Mouse (Mus musculus): Measurements from ENCODE around the gene 4933406M09Rik. TPM values are rescaled to one million over a fixed set of nuclear protein-coding genes. Genes with fewer than 3 reads are reported as not detected.
A peak's percentile ranks its signal among the peaks of the same experiment; 100 is the strongest.

The 4933406M09Rik gene
- polyA plus RNA-seq, 1 experiment, result not detected

DNA sequence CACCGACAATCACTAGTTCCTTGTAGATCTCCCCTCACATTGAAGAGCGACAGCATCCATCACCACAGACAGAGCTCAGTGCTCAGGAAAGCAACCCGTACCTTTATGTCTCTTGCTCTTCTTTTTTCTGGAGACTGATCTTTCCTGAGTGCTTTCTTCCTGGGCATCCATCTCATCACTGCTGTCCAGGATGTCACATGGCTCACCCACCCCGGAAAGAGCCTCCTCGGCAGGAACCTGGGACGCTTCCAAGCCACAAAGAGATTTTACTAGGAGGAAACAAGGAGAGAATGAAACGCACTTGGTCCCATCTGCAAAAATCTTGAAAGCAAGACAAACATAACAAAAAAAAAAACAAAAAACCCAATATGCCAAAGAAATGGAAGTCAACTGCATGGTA lies 25.1 kb upstream of the 4933406M09Rik start:
- 47% methylated on average over 7 of the region's 7 CpGs for WGBS
- Histone ChIP-seq H3K4me3 (ENCODE audit: low read depth, low read length) (peak overlapping the region; percentile 83), H3K27ac (ENCODE audit: insufficient read depth, low read depth, low read length) (peak overlapping the region; percentile 95), H3K27me3 (ENCODE audit: control insufficient read depth, insufficient read depth, low read length) (no peaks in the 10 kb centered on the region), H3K36me3 (ENCODE audit: control insufficient read depth, insufficient read depth, low read length) (peaks cover 18% of the 10 kb centered on the region), H3K4me1 (ENCODE audit: control insufficient read depth, insufficient read depth, insufficient read length, low read length) (peaks cover 7% of the 10 kb centered on the region; the same call in 1 of the 2 replicates)
- TF ChIP-seq CTCF (IDR thresholded peaks at IDR 0.05; ENCODE audit: extremely low read depth, insufficient read length, insufficient replicate concordance, low read depth, low read length), result no peak
- TF ChIP-seq POLR2A (IDR thresholded peaks at IDR 0.05; ENCODE audit: low read depth, low read length), result no peak

DNA sequence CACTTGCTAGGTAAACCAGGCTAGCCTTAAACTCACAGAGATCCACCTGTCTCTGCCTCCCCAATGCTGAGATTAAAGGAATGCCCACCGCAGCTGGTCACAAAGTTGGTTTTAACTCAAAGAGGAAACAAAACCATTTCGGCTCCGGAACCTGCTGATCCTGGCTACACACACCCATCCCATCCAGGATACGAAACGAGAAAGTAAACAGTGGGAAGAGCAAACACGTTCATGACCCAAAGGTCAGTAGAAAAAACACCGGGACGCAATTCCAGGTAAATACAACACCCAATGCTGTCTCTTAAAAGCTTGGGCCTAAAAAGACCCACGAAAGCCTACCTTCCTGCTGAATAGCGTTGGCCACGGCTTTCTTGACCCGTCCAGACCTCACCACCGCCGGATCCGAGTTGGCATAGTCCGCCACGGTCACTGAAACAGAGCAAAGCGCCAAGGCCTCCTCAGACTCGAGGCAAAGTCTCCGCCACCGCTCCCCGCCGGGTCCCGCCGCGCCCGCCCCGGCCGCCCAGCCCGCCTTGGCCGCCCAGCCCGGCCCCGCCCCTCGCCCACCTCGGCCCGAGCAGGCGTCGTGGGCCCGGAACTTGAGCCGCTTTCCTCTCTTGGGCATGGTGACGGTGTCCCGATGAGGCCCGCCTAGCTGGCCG lies 24.4 kb upstream of the 4933406M09Rik start:
- 1% methylated on average over 41 of the region's 44 CpGs for WGBS
- Histone ChIP-seq H3K36me3 (ENCODE audit: control insufficient read depth, insufficient read depth, low read length) (peaks cover 12% of the 10 kb centered on the region), H3K27ac (ENCODE audit: insufficient read depth, low read depth, low read length) (peak overlapping the region; percentile 95), H3K27me3 (ENCODE audit: control insufficient read depth, insufficient read depth, low read length) (no peaks in the 10 kb centered on the region), H3K4me3 (ENCODE audit: low read depth, low read length) (peak overlapping the region; percentile 83), H3K4me1 (ENCODE audit: control insufficient read depth, insufficient read depth, insufficient read length, low read length) (peaks cover 7% of the 10 kb centered on the region; the same call in 1 of the 2 replicates)
- TF ChIP-seq POLR2A (IDR thresholded peaks at IDR 0.05; ENCODE audit: low read depth, low read length) (no peak), CTCF (IDR thresholded peaks at IDR 0.05; ENCODE audit: extremely low read depth, insufficient read length, insufficient replicate concordance, low read depth, low read length) (no peak)

DNA sequence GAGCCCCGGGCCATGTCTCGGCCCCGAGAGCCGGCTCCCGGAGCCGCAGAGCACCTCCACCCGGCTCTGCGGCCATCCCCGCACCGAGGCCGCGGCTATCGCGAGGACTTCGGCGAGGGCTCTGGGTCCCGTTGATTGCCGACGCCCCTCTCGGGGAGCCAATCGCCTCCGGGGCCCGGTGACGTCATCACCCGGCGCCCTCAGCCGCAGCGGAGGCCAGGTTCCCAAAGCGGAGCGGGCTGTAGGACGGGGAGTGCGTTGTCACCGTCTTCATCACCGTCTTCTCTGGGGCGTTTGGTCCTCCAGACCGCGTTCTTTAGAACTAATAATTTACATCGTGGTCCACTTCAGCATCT lies 23.9 kb upstream of the 4933406M09Rik start, which contains the start of gene Tmem183a:
Tmem183a (minus strand) TSS at position 123 of the 356 bp plus-strand sequence.
- Histone ChIP-seq H3K36me3 (ENCODE audit: control insufficient read depth, insufficient read depth, low read length) (peaks cover 11% of the 10 kb centered on the region), H3K4me1 (ENCODE audit: control insufficient read depth, insufficient read depth, insufficient read length, low read length) (peaks cover 7% of the 10 kb centered on the region; the same call in 1 of the 2 replicates), H3K27me3 (ENCODE audit: control insufficient read depth, insufficient read depth, low read length) (no peaks in the 10 kb centered on the region), H3K27ac (ENCODE audit: insufficient read depth, low read depth, low read length) (peak within 1 kb of the TSS; percentile 95), H3K4me3 (ENCODE audit: low read depth, low read length) (peak within 1 kb of the TSS; percentile 83)
- under 1% methylated on average over 38 of the region's 38 CpGs for WGBS
- TF ChIP-seq POLR2A (IDR thresholded peaks at IDR 0.05; ENCODE audit: low read depth, low read length) (peak; percentile 95), CTCF (IDR thresholded peaks at IDR 0.05; ENCODE audit: extremely low read depth, insufficient read length, insufficient replicate concordance, low read depth, low read length) (no peak)

DNA sequence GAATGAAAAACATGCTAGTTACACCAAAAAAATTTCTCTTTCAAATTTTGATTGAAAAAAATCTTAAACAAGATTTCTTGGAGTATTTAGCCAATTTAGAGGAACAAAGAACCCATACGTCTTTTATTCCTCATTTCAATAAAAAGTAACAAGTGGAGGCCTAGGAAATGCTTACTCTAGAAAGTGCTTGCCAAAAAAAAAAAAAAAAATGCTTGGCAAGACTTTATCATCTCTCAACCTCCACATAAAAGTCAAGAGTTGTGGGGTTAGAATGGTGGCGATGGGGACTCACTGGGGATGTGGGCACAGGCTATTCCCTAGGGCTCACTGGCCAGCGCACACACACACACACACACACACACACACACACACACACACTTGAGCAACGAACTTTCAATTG lies 22.5 kb upstream of the 4933406M09Rik start:
- H3K4me1 ChIP-seq (ENCODE audit: control insufficient read depth, insufficient read depth, insufficient read length, low read length), result peaks cover 7% of the 10 kb centered on the region; the same call in 1 of the 2 replicates
- no peak for TF ChIP-seq POLR2A (IDR thresholded peaks at IDR 0.05; ENCODE audit: low read depth, low read length)
- no peak for TF ChIP-seq CTCF (IDR thresholded peaks at IDR 0.05; ENCODE audit: extremely low read depth, insufficient read length, insufficient replicate concordance, low read depth, low read length)
- no peak overlapping the region for H3K27ac ChIP-seq (ENCODE audit: insufficient read depth, low read depth, low read length)
- H3K4me3 ChIP-seq (ENCODE audit: low read depth, low read length), result no peak overlapping the region
- peaks cover 9% of the 10 kb centered on the region; the same call in 1 of the 2 replicates for H3K36me3 ChIP-seq (ENCODE audit: control insufficient read depth, insufficient read depth, low read length)
- WGBS, result 77% methylated on average over 4 of the region's 4 CpGs
- no peaks in the 10 kb centered on the region for H3K27me3 ChIP-seq (ENCODE audit: control insufficient read depth, insufficient read depth, low read length)

DNA sequence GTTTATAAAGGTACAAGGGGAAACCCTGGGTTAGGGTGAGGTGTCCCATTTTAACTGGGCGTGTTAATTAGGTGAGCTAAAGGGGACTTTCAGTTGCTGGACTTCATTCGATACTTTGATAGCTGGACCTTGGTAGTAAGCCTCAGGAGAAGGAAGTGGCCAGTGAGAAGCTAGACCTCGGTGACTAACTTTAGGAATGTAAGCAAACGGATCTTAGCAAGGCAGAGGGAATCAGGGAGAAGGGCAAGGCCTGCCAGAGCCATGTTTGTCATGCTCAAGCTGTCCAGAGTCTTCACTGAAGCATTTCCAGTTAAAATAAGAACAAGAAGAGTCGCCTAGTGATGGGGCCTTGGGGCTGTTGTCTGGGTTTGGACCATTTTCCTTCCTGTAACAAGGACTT lies 20.2 kb upstream of the 4933406M09Rik start:
- Histone ChIP-seq H3K4me3 (ENCODE audit: low read depth, low read length) (no peak overlapping the region), H3K36me3 (ENCODE audit: control insufficient read depth, insufficient read depth, low read length) (peaks cover 2% of the 10 kb centered on the region; the same call in 1 of the 2 replicates), H3K27me3 (ENCODE audit: control insufficient read depth, insufficient read depth, low read length) (no peaks in the 10 kb centered on the region), H3K4me1 (ENCODE audit: control insufficient read depth, insufficient read depth, insufficient read length, low read length) (0 out of 2 replicates have a peak, but pooled peaks cover 2% of the 10 kb centered on the region), H3K27ac (ENCODE audit: insufficient read depth, low read depth, low read length) (no peak overlapping the region)
- WGBS, result 45% methylated on average over 5 of the region's 5 CpGs
- TF ChIP-seq POLR2A (IDR thresholded peaks at IDR 0.05; ENCODE audit: low read depth, low read length), result no peak
- no peak for TF ChIP-seq CTCF (IDR thresholded peaks at IDR 0.05; ENCODE audit: extremely low read depth, insufficient read length, insufficient replicate concordance, low read depth, low read length)

DNA sequence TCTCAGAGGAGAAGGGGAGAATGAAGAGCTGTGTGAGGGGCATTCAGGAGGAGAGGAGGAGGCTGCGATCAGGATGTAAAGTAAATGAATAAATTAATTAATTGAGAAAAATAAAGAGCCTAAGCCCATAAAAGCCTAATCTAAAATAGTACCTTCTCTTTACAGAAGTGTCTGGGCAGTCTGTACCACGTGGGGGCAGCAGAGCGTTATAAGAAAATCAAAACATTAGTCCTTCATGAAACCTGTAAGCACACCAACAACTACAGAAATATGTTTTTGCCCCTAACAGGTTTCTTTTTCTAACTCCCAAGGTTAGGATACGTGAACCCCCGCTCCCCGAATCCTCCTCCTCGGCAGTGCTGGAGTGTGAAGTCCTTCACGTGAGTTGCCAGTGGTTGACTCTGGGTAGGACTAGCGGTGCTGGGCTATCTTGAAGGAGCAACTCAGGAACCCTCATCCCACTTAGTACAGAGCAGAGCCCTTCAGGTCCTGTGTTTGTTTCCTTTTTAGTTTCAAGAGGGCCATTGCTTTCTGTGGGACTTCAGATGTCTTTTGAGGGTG lies 16.9 kb upstream of the 4933406M09Rik start:
- 48% methylated on average over 9 of the region's 9 CpGs for WGBS
- no peaks in the 10 kb centered on the region for H3K4me1 ChIP-seq (ENCODE audit: control insufficient read depth, insufficient read depth, insufficient read length, low read length)
- TF ChIP-seq CTCF (IDR thresholded peaks at IDR 0.05; ENCODE audit: extremely low read depth, insufficient read length, insufficient replicate concordance, low read depth, low read length), result no peak
- no peak for TF ChIP-seq POLR2A (IDR thresholded peaks at IDR 0.05; ENCODE audit: low read depth, low read length)

DNA sequence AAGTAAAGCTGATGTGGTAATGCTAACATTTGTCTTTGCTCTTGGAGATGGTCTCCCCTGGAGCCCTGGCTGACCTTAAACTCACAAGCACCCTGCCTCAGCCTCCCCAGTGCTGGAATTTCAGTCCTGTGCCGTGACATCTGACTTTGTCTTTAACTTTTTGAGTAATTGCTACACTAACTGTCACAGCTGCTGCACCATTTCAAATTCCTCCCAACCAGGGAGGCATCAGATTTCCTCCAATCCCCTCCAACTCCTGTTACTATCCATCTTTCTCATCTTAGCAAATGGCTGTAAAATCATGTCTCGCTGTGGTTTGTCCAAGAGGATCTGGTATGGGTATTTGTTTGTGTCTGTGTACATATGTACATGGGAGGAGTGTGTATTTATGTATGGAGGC lies 11.6 kb upstream of the 4933406M09Rik start:
- H3K36me3 ChIP-seq (ENCODE audit: control insufficient read depth, insufficient read depth, low read length), result no peaks in the 10 kb centered on the region
- 64% methylated on average over 2 of the region's 2 CpGs for WGBS
- TF ChIP-seq POLR2A (IDR thresholded peaks at IDR 0.05; ENCODE audit: low read depth, low read length) (no peak), CTCF (IDR thresholded peaks at IDR 0.05; ENCODE audit: extremely low read depth, insufficient read length, insufficient replicate concordance, low read depth, low read length) (no peak)
- no peaks in the 10 kb centered on the region for H3K27me3 ChIP-seq (ENCODE audit: control insufficient read depth, insufficient read depth, low read length)
- no peaks in the 10 kb centered on the region for H3K4me1 ChIP-seq (ENCODE audit: control insufficient read depth, insufficient read depth, insufficient read length, low read length)
- H3K4me3 ChIP-seq (ENCODE audit: low read depth, low read length), result no peak overlapping the region
- H3K27ac ChIP-seq (ENCODE audit: insufficient read depth, low read depth, low read length), result no peak overlapping the region

More for the DNA sequence above, 16.9 kb upstream of the 4933406M09Rik start:
- no peak overlapping the region for H3K4me3 ChIP-seq (ENCODE audit: low read depth, low read length)
- no peaks in the 10 kb centered on the region for H3K27me3 ChIP-seq (ENCODE audit: control insufficient read depth, insufficient read depth, low read length)
- H3K27ac ChIP-seq (ENCODE audit: insufficient read depth, low read depth, low read length), result no peak overlapping the region
- no peaks in the 10 kb centered on the region for H3K36me3 ChIP-seq (ENCODE audit: control insufficient read depth, insufficient read depth, low read length)
